Mouse (Mus musculus) neural tube, embryonic 11.5 days (tissue): Measurements from ENCODE around the gene Clpx. TPM values are rescaled to one million over a fixed set of nuclear protein-coding genes. Genes with fewer than 3 reads are reported as not detected.

ENCODE experiments used
- ATAC-seq: fragments of 200-750 bp; cut with Nextera tagmentation; 2 replicates; pipeline ENCODE4 v1.8.0; 2017; ENCODE audit warnings: moderate number of reproducible peaks, mild to moderate bottlenecking, moderate TSS enrichment, moderate library complexity; ENCODE audit not compliant: insufficient read depth, low FRiP score, low TSS enrichment
- DNase-seq: peaks from one replicate; pipeline ENCODE4 v3.0.0-alpha.2; 2015; ENCODE audit warnings: low spot score
- H3K27ac ChIP-seq: fragments of 300-500 bp; sonication (generic); 2 replicates; pipeline ENCODE4 v1.5.1; 2014; ENCODE audit warnings: low read depth, mild to moderate bottlenecking, low read length
- H3K27me3 ChIP-seq: fragments of 300-500 bp; sonication (generic); 2 replicates; pipeline ENCODE4 v1.6.1; 2014; ENCODE audit warnings: mild to moderate bottlenecking, low read length, mixed read lengths; ENCODE audit not compliant: control insufficient read depth, insufficient read depth
- H3K36me3 ChIP-seq: fragments of 300-500 bp; sonication (generic); 2 replicates; pipeline ENCODE4 v1.6.1; 2014; ENCODE audit warnings: mild to moderate bottlenecking, low read length, moderate library complexity, mixed read lengths; ENCODE audit not compliant: control insufficient read depth, insufficient read depth
- H3K4me1 ChIP-seq: fragments of 300-500 bp; sonication (generic); 2 replicates; pipeline ENCODE4 v1.6.1; 2014; ENCODE audit warnings: low read length, mixed read lengths; ENCODE audit not compliant: control insufficient read depth, insufficient read depth
- H3K4me2 ChIP-seq: fragments of 300-500 bp; sonication (generic); 2 replicates; pipeline ENCODE4 v1.6.1; 2014; ENCODE audit warnings: low read depth, mild to moderate bottlenecking, moderate library complexity
- H3K4me3 ChIP-seq: fragments of 300-500 bp; sonication (generic); 2 replicates; pipeline ENCODE4 v1.5.1; 2014; ENCODE audit warnings: low read depth, low read length
- H3K9ac ChIP-seq: fragments of 300-500 bp; sonication (generic); 2 replicates; pipeline ENCODE4 v1.6.1; 2014; ENCODE audit warnings: mild to moderate bottlenecking, low read length
- H3K9me3 ChIP-seq: fragments of 300-500 bp; sonication (generic); 2 replicates; pipeline ENCODE4 v1.6.1; 2016; ENCODE audit warnings: low read length; ENCODE audit not compliant: control insufficient read depth
- WGBS: fragments of 180-500 bp; shearing (Covaris S2); extraction: QIAGEN DNeasy Blood & Tissue Kit; methylation state at CpG from one replicate; pipeline ENCODE4 v1.1.7; 2014; 5-methylcytosine and 5-hydroxymethylcytosine counted together
- polyA plus RNA-seq: library from polyadenylated mRNA; unstranded; fragments of >200 nt; fragmentation: Nextera tagmentation; extraction: Ambion mirVana; gene quantifications from 2 replicates; pipeline ENCODE4 v1.2.1, GENCODE M21; 2014

Clpx gene
- polyA plus RNA-seq, 1 experiment from 2014 or later: 50.0 TPM

GRCm38 (mm10) chr9:65299650-65300049 is 5.6 kb downstream of the Clpx start:
- Histone ChIP-seq H3K4me3 (no peak overlapping the region), H3K36me3 (peaks cover 2% of the 10 kb centered on the region; the same call in 1 of the 2 replicates), H3K4me2 (no peak overlapping the region), H3K9me3 (no peaks in the 10 kb centered on the region), H3K27ac (no peak overlapping the region), H3K9ac (no peak overlapping the region), H3K27me3 (no peaks in the 10 kb centered on the region), H3K4me1 (0 out of 2 replicates have a peak, but pooled peaks cover 7% of the 10 kb centered on the region)
- 96% methylated on average over 7 of the region's 7 CpGs for WGBS
- DNase-seq (no peak), ATAC-seq (no peak)

- no peaks in the 10 kb centered on the region for H3K27me3 ChIP-seq
- no peak overlapping the region for H3K9ac ChIP-seq
- no peaks in the 10 kb centered on the region for H3K9me3 ChIP-seq
- H3K27ac ChIP-seq: no peak overlapping the region
- peaks cover 4% of the 10 kb centered on the region; the same call in 1 of the 2 replicates for H3K36me3 ChIP-seq
- no peak for DNase-seq
- no peaks in the 10 kb centered on the region for H3K4me1 ChIP-seq
- ATAC-seq: no peak
- WGBS: 97% methylated on average over 4 of the region's 4 CpGs
- H3K4me3 ChIP-seq: no peak overlapping the region
- no peak overlapping the region for H3K4me2 ChIP-seq
These were observed 8.4 kb downstream of the Clpx start for GRCm38 (mm10) chr9:65302327-65302983.

GRCm38 (mm10) chr9:65303586-65303985 is 9.5 kb downstream of the Clpx start:
- no peak for DNase-seq
- Histone ChIP-seq H3K4me1 (no peaks in the 10 kb centered on the region), H3K36me3 (peaks cover 4% of the 10 kb centered on the region), H3K27ac (no peak overlapping the region), H3K27me3 (no peaks in the 10 kb centered on the region), H3K4me2 (no peak overlapping the region), H3K4me3 (no peak overlapping the region), H3K9ac (no peak overlapping the region), H3K9me3 (no peaks in the 10 kb centered on the region)
- ATAC-seq: no peak
- WGBS: 97% methylated on average over 4 of the region's 4 CpGs

- Histone ChIP-seq H3K27ac (no peak overlapping the region), H3K4me3 (no peak overlapping the region), H3K9me3 (no peaks in the 10 kb centered on the region), H3K9ac (no peak overlapping the region), H3K4me1 (no peaks in the 10 kb centered on the region), H3K36me3 (peaks cover 4% of the 10 kb centered on the region), H3K4me2 (no peak overlapping the region), H3K27me3 (no peaks in the 10 kb centered on the region)
- ATAC-seq: no peak
- DNase-seq: no peak
- 87% methylated on average over 4 of the region's 4 CpGs for WGBS
These were observed 10.2 kb downstream of the Clpx start for GRCm38 (mm10) chr9:65304300-65304699.

- no peak for ATAC-seq
- Histone ChIP-seq H3K4me1 (no peaks in the 10 kb centered on the region), H3K9me3 (no peaks in the 10 kb centered on the region), H3K4me2 (no peak overlapping the region), H3K9ac (no peak overlapping the region), H3K4me3 (no peak overlapping the region), H3K36me3 (peaks cover 6% of the 10 kb centered on the region), H3K27me3 (no peaks in the 10 kb centered on the region), H3K27ac (no peak overlapping the region)
- no peak for DNase-seq
- WGBS: 88% methylated on average over 2 of the region's 2 CpGs
These were observed 12.6 kb downstream of the Clpx start for GRCm38 (mm10) chr9:65306672-65307071.

GRCm38 (mm10) chr9:65308011-65308410 is 14.0 kb downstream of the Clpx start:
- Histone ChIP-seq H3K27ac (no peak overlapping the region), H3K36me3 (peaks cover 10% of the 10 kb centered on the region), H3K4me1 (no peaks in the 10 kb centered on the region), H3K27me3 (no peaks in the 10 kb centered on the region), H3K9ac (no peak overlapping the region), H3K9me3 (no peaks in the 10 kb centered on the region), H3K4me2 (no peak overlapping the region), H3K4me3 (no peak overlapping the region)
- DNase-seq (no peak), ATAC-seq (no peak)
- 83% methylated on average over 1 of the region's 1 CpGs for WGBS

- no peaks in the 10 kb centered on the region for H3K27me3 ChIP-seq
- no peaks in the 10 kb centered on the region for H3K4me1 ChIP-seq
- H3K4me2 ChIP-seq: no peak overlapping the region
- DNase-seq (peak; percentile 12), ATAC-seq (no peak)
- H3K27ac ChIP-seq: no peak overlapping the region
- H3K4me3 ChIP-seq: no peak overlapping the region
- no peak overlapping the region for H3K9ac ChIP-seq
- 97% methylated on average over 4 of the region's 4 CpGs for WGBS
- H3K36me3 ChIP-seq: peaks cover 9% of the 10 kb centered on the region
- H3K9me3 ChIP-seq: no peaks in the 10 kb centered on the region
These were observed 18.8 kb downstream of the Clpx start for GRCm38 (mm10) chr9:65312669-65313357.

- no peak for DNase-seq
- H3K27me3 ChIP-seq: no peaks in the 10 kb centered on the region
- H3K9ac ChIP-seq: no peak overlapping the region
- no peak for ATAC-seq
- no peaks in the 10 kb centered on the region for H3K4me1 ChIP-seq
- no peak overlapping the region for H3K27ac ChIP-seq
- no peak overlapping the region for H3K4me2 ChIP-seq
- 100% methylated on average over 1 of the region's 1 CpGs for WGBS
- H3K36me3 ChIP-seq: peaks cover 9% of the 10 kb centered on the region
- no peaks in the 10 kb centered on the region for H3K9me3 ChIP-seq
- no peak overlapping the region for H3K4me3 ChIP-seq
These were observed 19.8 kb downstream of the Clpx start for GRCm38 (mm10) chr9:65313846-65314245.
